Mouse (Mus musculus) C2C12 (cell line): ENCODE measurements at regions not wholly inside any gene's neighbourhood (a gene's known extent, or its start where the extent isn't known, plus 50 kb on each side); places are given as distances from the start of the nearest gene placed in this dataset.

Experiments used
- H3K27me3 ChIP-seq: one replicate; pipeline ENCODE4 v1.6.1; 2011; ENCODE audit not compliant: control insufficient read depth, insufficient read depth, insufficient read length
- H3K36me3 ChIP-seq: one replicate; pipeline ENCODE4 v1.6.1; 2011; ENCODE audit not compliant: control insufficient read depth, insufficient read depth
- H3K4me3 ChIP-seq: one replicate; pipeline ENCODE4 v1.5.1; 2011; ENCODE audit warnings: mild to moderate bottlenecking, control low read depth; ENCODE audit not compliant: poor library complexity, insufficient read depth, severe bottlenecking
- H3K79me2 ChIP-seq: one replicate; pipeline ENCODE4 v1.6.1; 2011; ENCODE audit not compliant: control insufficient read depth, insufficient read depth
- H3K79me3 ChIP-seq: one replicate; pipeline ENCODE4 v1.6.1; 2011; ENCODE audit warnings: low read depth, control low read depth
- H3ac ChIP-seq: one replicate; pipeline ENCODE3; 2011; ENCODE audit warnings: low read depth; ENCODE audit not compliant: control insufficient read depth, insufficient read length
- CEBPB ChIP-seq: IDR thresholded peaks from one replicate; pipeline ENCODE4 v1.6.1; 2011; ENCODE audit warnings: low read depth, mild to moderate bottlenecking, control low read depth, moderate library complexity
- CTCF ChIP-seq: IDR thresholded peaks from one replicate; pipeline ENCODE4 v1.5.1; 2011; ENCODE audit not compliant: control insufficient read depth, insufficient read depth, insufficient read length
- FOSL1 ChIP-seq: IDR thresholded peaks from one replicate; pipeline ENCODE4 v1.8.0; 2011; ENCODE audit warnings: mild to moderate bottlenecking, low read length; ENCODE audit not compliant: poor library complexity, insufficient read depth, severe bottlenecking
- MAX ChIP-seq: IDR thresholded peaks from one replicate; pipeline ENCODE4 v1.6.1; 2011; ENCODE audit warnings: mild to moderate bottlenecking, control low read depth
- MYOD1 ChIP-seq: IDR thresholded peaks from one replicate; pipeline ENCODE4 v1.6.1; 2011; ENCODE audit warnings: low read depth; ENCODE audit not compliant: control insufficient read depth, insufficient read length
- MYOG ChIP-seq: IDR thresholded peaks from one replicate; pipeline ENCODE4 v1.6.1; 2011; ENCODE audit not compliant: control insufficient read depth, insufficient read length; ENCODE audit errors: extremely low read depth
- USF1 ChIP-seq: IDR thresholded peaks from one replicate; pipeline ENCODE4 v1.6.1; 2011; ENCODE audit warnings: low read depth, mild to moderate bottlenecking, control low read depth, moderate library complexity

- TF ChIP-seq MYOG (no peak), USF1 (no peak), FOSL1 (no peak)
- no peaks in the 10 kb centered on the region for H3K27me3 ChIP-seq
- H3K4me3 ChIP-seq, result no peak overlapping the region
- no peak overlapping the region for H3ac ChIP-seq
- H3K36me3 ChIP-seq, result no peaks in the 10 kb centered on the region
- no peaks in the 10 kb centered on the region for H3K79me3 ChIP-seq
- no peaks in the 10 kb centered on the region for H3K79me2 ChIP-seq
Observed at GRCm38 (mm10) chr13:71036000-71036399, 194.4 kb upstream of the Adamts16 start.

GRCm38 (mm10) chr13:71034926-71035687 lies 193.5 kb upstream of the Adamts16 start:
- no peak overlapping the region for H3K4me3 ChIP-seq
- no peaks in the 10 kb centered on the region for H3K79me2 ChIP-seq
- no peaks in the 10 kb centered on the region for H3K27me3 ChIP-seq
- no peaks in the 10 kb centered on the region for H3K79me3 ChIP-seq
- H3ac ChIP-seq, result no peak overlapping the region
- H3K36me3 ChIP-seq, result no peaks in the 10 kb centered on the region
- TF ChIP-seq MAX, result no peak
- TF ChIP-seq USF1, result no peak
- TF ChIP-seq FOSL1, result no peak
- TF ChIP-seq MYOG, result no peak
- TF ChIP-seq CEBPB, result no peak
- no peak for TF ChIP-seq CTCF
- no peak for TF ChIP-seq MYOD1

- no peaks in the 10 kb centered on the region for H3K36me3 ChIP-seq
- no peaks in the 10 kb centered on the region for H3K79me3 ChIP-seq
- peaks cover 4% of the 10 kb centered on the region for H3K27me3 ChIP-seq
- TF ChIP-seq CTCF (no peak), MAX (no peak), MYOG (no peak), MYOD1 (no peak), USF1 (no peak), CEBPB (no peak), FOSL1 (no peak)
- no peak overlapping the region for H3ac ChIP-seq
- H3K79me2 ChIP-seq, result no peaks in the 10 kb centered on the region
- H3K4me3 ChIP-seq, result no peak overlapping the region
Observed at GRCm38 (mm10) chr13:71008216-71008615, 166.6 kb upstream of the Adamts16 start.

GRCm38 (mm10) chr13:71006117-71006516 lies 164.5 kb upstream of the Adamts16 start:
- TF ChIP-seq CTCF (peak; percentile 26), MYOG (no peak), MAX (no peak), FOSL1 (no peak), MYOD1 (no peak), CEBPB (no peak)
- no peaks in the 10 kb centered on the region for H3K79me2 ChIP-seq
- no peaks in the 10 kb centered on the region for H3K36me3 ChIP-seq
- H3K4me3 ChIP-seq, result no peak overlapping the region
- H3ac ChIP-seq, result no peak overlapping the region
- no peaks in the 10 kb centered on the region for H3K79me3 ChIP-seq
- H3K27me3 ChIP-seq, result peaks cover 4% of the 10 kb centered on the region

GRCm38 (mm10) chr13:71003517-71003916 lies 161.9 kb upstream of the Adamts16 start:
- Histone ChIP-seq H3K79me2 (no peaks in the 10 kb centered on the region), H3K79me3 (no peaks in the 10 kb centered on the region)
- no peak for TF ChIP-seq MYOG
- no peak for TF ChIP-seq MAX
- no peak for TF ChIP-seq CTCF
- TF ChIP-seq CEBPB, result no peak
- no peak for TF ChIP-seq MYOD1
- TF ChIP-seq FOSL1, result no peak
- TF ChIP-seq USF1, result no peak

GRCm38 (mm10) chr13:71001278-71001677 lies 159.7 kb upstream of the Adamts16 start:
- Histone ChIP-seq H3K79me3 (no peaks in the 10 kb centered on the region), H3K36me3 (no peaks in the 10 kb centered on the region), H3K4me3 (no peak overlapping the region), H3K79me2 (no peaks in the 10 kb centered on the region), H3ac (no peak overlapping the region), H3K27me3 (no peaks in the 10 kb centered on the region)
- TF ChIP-seq FOSL1 (no peak), MYOG (no peak), MYOD1 (no peak)

More at GRCm38 (mm10) chr13:71003517-71003916, 161.9 kb upstream of the Adamts16 start:
- no peak overlapping the region for H3ac ChIP-seq
- H3K36me3 ChIP-seq, result no peaks in the 10 kb centered on the region
- peaks cover 4% of the 10 kb centered on the region for H3K27me3 ChIP-seq
- H3K4me3 ChIP-seq, result no peak overlapping the region
